Mouse (Mus musculus) v-Abl transformed pro-B cells (cell line): ENCODE measurements around the gene Raly.

Experiments used
- in situ Hi-C, 2 experiments: fragments of 400-800 bp; cut with MboI; formaldehyde crosslinking; loops; one replicate each; pipeline ENCODE4 v1.15.1; 2025; ENCODE audit not compliant: unreplicated experiment in 2 of 2

The Raly gene

GRCm38 (mm10) chr2:154915922-154916541 is 125.1 kb downstream of the Raly start:
- in situ Hi-C loops, result no loop called here

GRCm38 (mm10) chr2:154916547-154916946 is 125.7 kb downstream of the Raly start:
- in situ Hi-C loops, result no loop called here
